Mouse (Mus musculus): ENCODE measurements around the gene Irf9. TPM values are rescaled to one million over a fixed set of nuclear protein-coding genes. Genes with fewer than 3 reads are reported as not detected.
A peak's percentile ranks its signal among the peaks of the same experiment; 100 is the strongest.

Irf9 gene
- polyA plus RNA-seq, 1 experiment = 84.3 TPM

- TF ChIP-seq CTCF (IDR thresholded peaks at IDR 0.05; ENCODE audit: control insufficient read depth, insufficient read depth, low read length) = no peak
- no peak overlapping the region for H3K4me3 ChIP-seq (replicated peaks; ENCODE audit: control insufficient read depth, low read depth, low read length)
- 94% methylated on average over 6 of the region's 6 CpGs for WGBS
Observed at GRCm38 (mm10) chr14:55608339-55608738, 5.0 kb downstream of the Irf9 start.

GRCm38 (mm10) chr14:55613346-55613745 lies 10.0 kb downstream of the Irf9 start:
- WGBS = 56% methylated on average over 6 of the region's 6 CpGs
- no peak for TF ChIP-seq POLR2A (IDR thresholded peaks at IDR 0.05; ENCODE audit: borderline replicate concordance, control insufficient read depth, low read depth, low read length)
- no peaks in the 10 kb centered on the region; the same call in 1 of the 2 replicates for H3K4me1 ChIP-seq (ENCODE audit: control insufficient read depth, insufficient read depth, low read length)
- no peak overlapping the region for H3K27ac ChIP-seq (ENCODE audit: control insufficient read depth, insufficient read depth, low read depth, low read length, poor library complexity)
- no peak overlapping the region for H3K4me3 ChIP-seq (replicated peaks; ENCODE audit: control insufficient read depth, low read depth, low read length)

More at GRCm38 (mm10) chr14:55608339-55608738, 5.0 kb downstream of the Irf9 start:
- no peak overlapping the region for H3K27ac ChIP-seq (ENCODE audit: control insufficient read depth, insufficient read depth, low read depth, low read length, poor library complexity)
- peaks cover 5% of the 10 kb centered on the region; the same call in 1 of the 2 replicates for H3K4me1 ChIP-seq (ENCODE audit: control insufficient read depth, insufficient read depth, low read length)

GRCm38 (mm10) chr14:55614565-55615178 lies 11.3 kb downstream of the Irf9 start:
- 64% methylated on average over 7 of the region's 7 CpGs for WGBS
- no peak for TF ChIP-seq POLR2A (IDR thresholded peaks at IDR 0.05; ENCODE audit: borderline replicate concordance, control insufficient read depth, low read depth, low read length)
- no peak for TF ChIP-seq CTCF (IDR thresholded peaks at IDR 0.05; ENCODE audit: control insufficient read depth, insufficient read depth, low read length)
- Histone ChIP-seq H3K27ac (ENCODE audit: control insufficient read depth, insufficient read depth, low read depth, low read length, poor library complexity) (no peak overlapping the region), H3K4me1 (ENCODE audit: control insufficient read depth, insufficient read depth, low read length) (no peaks in the 10 kb centered on the region; the same call in 1 of the 2 replicates), H3K4me3 (replicated peaks; ENCODE audit: control insufficient read depth, low read depth, low read length) (no peak overlapping the region)

GRCm38 (mm10) chr14:55615876-55616275 lies 12.5 kb downstream of the Irf9 start:
- WGBS = 81% methylated on average over 2 of the region's 2 CpGs
- Histone ChIP-seq H3K4me1 (ENCODE audit: control insufficient read depth, insufficient read depth, low read length) (no peaks in the 10 kb centered on the region; the same call in 1 of the 2 replicates), H3K27ac (ENCODE audit: control insufficient read depth, insufficient read depth, low read depth, low read length, poor library complexity) (no peak overlapping the region), H3K4me3 (replicated peaks; ENCODE audit: control insufficient read depth, low read depth, low read length) (no peak overlapping the region)
- TF ChIP-seq POLR2A (IDR thresholded peaks at IDR 0.05; ENCODE audit: borderline replicate concordance, control insufficient read depth, low read depth, low read length) (no peak), CTCF (IDR thresholded peaks at IDR 0.05; ENCODE audit: control insufficient read depth, insufficient read depth, low read length) (no peak)

GRCm38 (mm10) chr14:55616844-55617243 lies 13.5 kb downstream of the Irf9 start:
- no peak overlapping the region for H3K27ac ChIP-seq (ENCODE audit: control insufficient read depth, insufficient read depth, low read depth, low read length, poor library complexity)
- no peak overlapping the region for H3K4me3 ChIP-seq (replicated peaks; ENCODE audit: control insufficient read depth, low read depth, low read length)
- H3K4me1 ChIP-seq (ENCODE audit: control insufficient read depth, insufficient read depth, low read length) = no peaks in the 10 kb centered on the region; the same call in 1 of the 2 replicates
- TF ChIP-seq POLR2A (IDR thresholded peaks at IDR 0.05; ENCODE audit: borderline replicate concordance, control insufficient read depth, low read depth, low read length) (no peak), CTCF (IDR thresholded peaks at IDR 0.05; ENCODE audit: control insufficient read depth, insufficient read depth, low read length) (no peak)
- 74% methylated on average over 2 of the region's 2 CpGs for WGBS

GRCm38 (mm10) chr14:55617822-55618221 lies 14.5 kb downstream of the Irf9 start, which contains the start of gene Rec8:
Rec8 (plus strand) TSS chr14:55618037.
- TF ChIP-seq POLR2A (IDR thresholded peaks at IDR 0.05; ENCODE audit: borderline replicate concordance, control insufficient read depth, low read depth, low read length) = no peak
- TF ChIP-seq CTCF (IDR thresholded peaks at IDR 0.05; ENCODE audit: control insufficient read depth, insufficient read depth, low read length) = no peak
- Histone ChIP-seq H3K27ac (ENCODE audit: control insufficient read depth, insufficient read depth, low read depth, low read length, poor library complexity) (peak within 1 kb of the TSS; percentile 20), H3K4me1 (ENCODE audit: control insufficient read depth, insufficient read depth, low read length) (no peaks in the 10 kb centered on the region; the same call in 1 of the 2 replicates), H3K4me3 (replicated peaks; ENCODE audit: control insufficient read depth, low read depth, low read length) (peak within 1 kb of the TSS; percentile 61)
- 32% methylated on average over 21 of the region's 21 CpGs for WGBS

GRCm38 (mm10) chr14:55618486-55619195 lies 15.3 kb downstream of the Irf9 start:
- Histone ChIP-seq H3K4me1 (ENCODE audit: control insufficient read depth, insufficient read depth, low read length) (no peaks in the 10 kb centered on the region; the same call in 1 of the 2 replicates), H3K27ac (ENCODE audit: control insufficient read depth, insufficient read depth, low read depth, low read length, poor library complexity) (peak overlapping the region; percentile 20), H3K4me3 (replicated peaks; ENCODE audit: control insufficient read depth, low read depth, low read length) (peak overlapping the region; percentile 61)
- TF ChIP-seq POLR2A (IDR thresholded peaks at IDR 0.05; ENCODE audit: borderline replicate concordance, control insufficient read depth, low read depth, low read length) (no peak), CTCF (IDR thresholded peaks at IDR 0.05; ENCODE audit: control insufficient read depth, insufficient read depth, low read length) (no peak)
- 14% methylated on average over 22 of the region's 22 CpGs for WGBS

GRCm38 (mm10) chr14:55628077-55628827 lies 24.9 kb downstream of the Irf9 start:
- Histone ChIP-seq H3K4me1 (ENCODE audit: control insufficient read depth, insufficient read depth, low read length) (no peaks in the 10 kb centered on the region), H3K4me3 (replicated peaks; ENCODE audit: control insufficient read depth, low read depth, low read length) (no peak overlapping the region), H3K27ac (ENCODE audit: control insufficient read depth, insufficient read depth, low read depth, low read length, poor library complexity) (no peak overlapping the region)
- WGBS = 92% methylated on average over 27 of the region's 27 CpGs
- TF ChIP-seq POLR2A (IDR thresholded peaks at IDR 0.05; ENCODE audit: borderline replicate concordance, control insufficient read depth, low read depth, low read length) (0 out of 2 replicates have a peak, but pooled peaks have one; percentile 11), CTCF (IDR thresholded peaks at IDR 0.05; ENCODE audit: control insufficient read depth, insufficient read depth, low read length) (no peak)
